Mouse (Mus musculus): ENCODE measurements around the gene Fam53b.

The Fam53b gene

DNA sequence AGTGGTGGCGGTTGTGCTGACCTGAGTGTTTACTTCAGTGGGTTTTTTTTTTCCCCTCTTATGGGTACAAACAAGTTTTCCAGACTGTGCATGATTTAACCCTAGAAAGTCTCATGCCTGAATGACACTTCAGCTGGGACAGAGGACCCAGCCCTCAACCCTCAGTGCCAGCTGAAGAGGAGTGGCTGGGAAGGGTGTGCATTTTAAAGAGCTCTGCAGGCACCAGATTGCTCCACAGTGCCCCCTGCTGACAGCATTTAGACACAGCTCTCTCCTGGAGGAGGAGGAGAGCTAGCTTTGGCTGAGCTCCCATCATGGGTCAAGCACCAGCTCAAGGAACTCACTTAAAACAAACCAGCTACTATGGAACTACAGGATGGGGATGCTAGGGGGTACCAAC lies 2.8 kb downstream of the Fam53b start:
- peak; percentile 92 to 95 for DNase-seq

DNA sequence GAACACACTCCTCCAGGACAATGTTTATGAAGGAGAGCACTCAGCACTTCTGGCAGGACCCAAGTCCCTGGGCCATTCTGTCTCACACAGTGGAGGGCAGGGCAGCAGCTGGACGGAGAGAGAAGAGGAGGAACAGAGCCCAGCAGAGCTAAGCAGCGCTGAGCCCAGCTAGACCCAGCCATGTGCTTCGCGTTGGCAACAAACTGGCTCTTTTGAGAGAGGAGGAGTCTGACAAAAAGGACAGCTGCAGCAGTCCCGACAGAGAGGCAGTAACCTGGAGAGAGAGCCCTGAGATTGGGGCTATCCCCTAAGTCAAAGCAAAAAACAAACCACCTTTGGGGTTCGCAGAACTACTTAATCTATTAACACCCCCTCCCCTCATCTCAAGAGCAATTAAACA lies 3.3 kb downstream of the Fam53b start:
- DNase-seq = peak; percentile 51 to 75

GRCm38 (mm10) chr7:132809721-132810120 lies 4.0 kb downstream of the Fam53b start:
- DNase-seq = no peak

GRCm38 (mm10) chr7:132808841-132809682 lies 4.6 kb downstream of the Fam53b start:
- DNase-seq = no peak

DNA sequence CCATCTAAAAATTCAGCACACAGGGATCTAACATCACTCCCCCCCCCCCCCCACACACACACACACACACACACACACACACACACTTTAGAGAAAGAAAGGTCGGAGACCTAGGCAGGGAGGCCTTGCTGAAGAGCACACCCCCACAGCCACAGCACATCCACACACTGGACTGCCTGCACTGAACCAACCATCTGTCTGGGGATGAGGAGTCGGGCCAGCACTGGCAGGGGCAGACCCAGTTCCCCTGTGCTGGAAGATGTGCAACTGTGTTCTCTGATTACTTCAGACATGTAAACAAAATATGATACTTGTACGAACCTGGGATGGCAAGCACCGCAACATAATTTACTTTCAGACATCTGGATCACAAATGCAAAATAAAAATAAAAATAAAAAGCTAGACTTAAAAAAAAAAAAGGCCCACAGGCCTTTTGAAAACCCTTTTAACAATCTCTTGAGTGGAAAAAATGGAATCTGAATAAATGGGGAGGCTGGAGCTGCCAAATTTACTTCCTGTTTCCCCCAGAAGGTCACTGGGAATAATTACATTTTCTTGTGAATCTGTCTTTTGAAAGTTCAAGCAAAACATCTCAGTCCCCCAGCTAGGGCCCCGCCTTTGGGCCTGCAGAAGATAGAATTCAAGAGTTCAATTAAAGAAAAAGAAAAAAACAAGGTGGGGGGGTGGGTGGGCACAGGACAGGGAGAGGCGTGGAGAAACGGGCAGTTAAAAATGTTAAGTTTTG lies 5.5 kb downstream of the Fam53b start:
- DNase-seq = no peak

GRCm38 (mm10) chr7:132806926-132807857 lies 6.5 kb downstream of the Fam53b start:
- peak; percentile 80 to 85 for DNase-seq

- no peak for DNase-seq
Observed at GRCm38 (mm10) chr7:132806286-132806685, 7.4 kb downstream of the Fam53b start.

- DNase-seq = no peak
Observed at GRCm38 (mm10) chr7:132804951-132805350, 8.7 kb downstream of the Fam53b start.

GRCm38 (mm10) chr7:132804461-132804860 lies 9.2 kb downstream of the Fam53b start:
- no peak for DNase-seq

GRCm38 (mm10) chr7:132803962-132804361 lies 9.7 kb downstream of the Fam53b start:
- DNase-seq = peak in 1 of 2 experiments; percentile 50

- no peak for DNase-seq
Observed at GRCm38 (mm10) chr7:132803336-132803735, 10.3 kb downstream of the Fam53b start.

DNA sequence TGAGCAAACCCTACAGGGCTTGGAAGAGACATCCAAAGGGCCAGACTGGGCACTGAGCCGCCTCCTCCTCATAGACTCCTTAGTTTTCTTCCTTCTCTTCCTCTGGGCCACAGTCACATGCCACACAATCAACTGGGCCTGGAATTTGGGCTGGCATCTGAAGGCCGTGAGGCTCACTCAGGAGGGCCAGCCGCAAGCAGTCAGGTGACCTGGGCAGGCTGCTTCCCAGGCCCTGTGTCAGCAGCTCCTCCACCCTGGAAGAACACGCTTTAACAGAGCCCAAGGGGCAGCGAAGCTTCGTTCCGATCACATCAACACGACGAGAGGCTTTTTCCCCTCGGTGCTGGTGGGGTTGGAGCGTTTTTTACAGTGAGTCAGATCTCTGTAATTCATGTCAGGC lies 11.0 kb downstream of the Fam53b start:
- peak; percentile 52 to 77 for DNase-seq

GRCm38 (mm10) chr7:132802066-132802465 lies 11.6 kb downstream of the Fam53b start:
- DNase-seq = peak in 1 of 2 experiments; percentile 45

GRCm38 (mm10) chr7:132801509-132801908 lies 12.2 kb downstream of the Fam53b start:
- no peak for DNase-seq

DNA sequence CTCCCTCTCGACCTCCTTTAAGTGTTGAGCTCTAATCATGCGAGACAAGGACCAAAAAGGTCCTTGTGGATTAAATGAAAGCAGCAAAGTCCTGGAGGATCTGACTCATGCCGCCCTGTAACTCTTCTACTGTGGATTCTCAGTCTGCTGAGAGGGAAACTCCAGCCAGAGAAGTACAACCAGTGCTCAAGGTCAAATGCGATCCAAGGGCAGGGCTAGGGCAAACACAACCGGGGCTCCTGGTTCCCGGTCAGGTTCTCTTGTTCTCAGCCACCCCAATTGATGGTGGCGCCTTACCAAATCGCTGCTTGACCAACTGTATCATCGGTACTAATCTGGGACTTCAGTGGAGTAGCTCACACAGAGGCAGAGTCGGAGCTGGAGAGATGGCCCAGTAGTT lies 12.8 kb downstream of the Fam53b start:
- DNase-seq = peak; percentile 52 to 77

GRCm38 (mm10) chr7:132799119-132800016 lies 14.3 kb downstream of the Fam53b start:
- peak in 1 of 2 experiments; percentile 61 for DNase-seq

- no peak for DNase-seq
Observed at GRCm38 (mm10) chr7:132795141-132795540, 18.5 kb downstream of the Fam53b start.

DNA sequence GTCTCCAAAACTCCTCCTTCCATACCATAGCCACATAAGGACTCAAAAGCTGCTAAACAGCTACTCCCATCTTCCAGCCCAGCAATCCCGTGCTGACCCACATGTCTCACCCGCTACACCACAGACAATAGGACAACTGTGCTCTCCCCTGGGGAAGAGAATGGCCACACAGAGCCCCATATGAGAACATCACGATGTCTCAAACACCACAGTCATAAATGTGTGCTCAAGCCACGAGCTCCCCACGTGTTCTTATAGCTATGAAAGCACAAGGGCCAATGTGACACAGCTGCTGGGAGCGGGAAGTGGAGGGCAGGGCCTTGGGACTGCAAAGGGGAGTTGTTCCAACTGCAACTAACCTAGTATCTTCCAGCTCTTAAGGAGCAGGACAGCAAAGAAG lies 20.2 kb downstream of the Fam53b start:
- DNase-seq = peak in 1 of 2 experiments; percentile 68

DNA sequence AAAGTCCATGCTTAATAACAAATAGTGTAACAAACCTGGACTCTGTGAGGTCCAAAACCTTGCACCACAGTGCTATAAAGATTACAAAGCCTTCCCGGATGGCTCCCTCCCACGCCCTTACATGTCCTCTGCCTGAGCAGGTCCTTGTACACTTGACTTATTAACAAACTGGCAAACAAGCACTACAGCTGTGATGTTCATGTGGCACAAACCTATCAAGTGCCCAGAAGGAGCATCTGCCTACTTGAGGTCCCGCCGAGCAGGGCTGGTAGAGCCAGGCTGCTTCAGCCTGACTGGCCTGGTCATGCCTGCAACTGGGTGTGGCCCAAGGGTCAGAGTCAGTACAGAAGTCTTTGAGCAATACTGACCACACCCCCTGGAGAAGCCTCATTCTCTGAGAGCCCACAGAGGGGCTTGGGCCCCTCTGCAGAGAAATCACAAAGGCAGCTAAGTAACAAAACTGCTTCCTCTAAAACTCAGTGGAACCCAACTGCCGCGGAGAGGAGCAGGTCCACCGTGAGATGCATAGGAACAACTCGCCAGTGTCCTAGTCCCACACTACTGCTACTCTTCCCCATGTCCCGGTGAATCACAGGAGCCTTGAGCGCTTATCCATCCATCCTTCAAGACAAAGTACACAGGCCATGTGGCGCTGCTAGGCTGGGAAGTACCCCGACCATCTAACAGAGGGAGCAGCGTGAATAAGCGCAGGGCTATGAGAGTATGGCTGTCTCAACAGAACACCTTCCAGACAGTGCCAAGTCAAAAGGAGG lies 23.1 kb downstream of the Fam53b start:
- DNase-seq = no peak

DNA sequence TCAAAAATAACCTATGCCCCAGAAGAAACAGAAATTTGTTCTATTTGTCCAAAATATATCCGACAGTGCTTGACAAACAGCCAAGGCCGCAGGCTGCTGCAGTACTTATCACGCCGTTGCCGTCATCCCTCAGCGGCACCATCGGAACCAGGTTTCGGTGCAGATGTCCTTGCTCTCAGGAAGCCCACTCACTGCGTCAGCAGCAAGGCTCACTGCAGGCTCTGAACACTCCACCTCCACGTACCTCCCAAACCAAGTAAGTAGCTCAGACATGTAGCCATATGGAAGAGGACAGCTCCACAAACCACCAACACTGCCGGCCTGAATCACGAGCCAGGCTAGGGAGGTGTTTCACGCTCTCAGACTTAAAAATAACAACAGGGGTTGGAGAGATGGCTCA lies 24.9 kb downstream of the Fam53b start:
- DNase-seq = no peak
